Mouse (Mus musculus) stomach, postnatal 0 days (tissue): ENCODE measurements around the gene Elmo2.

Experiments
- CTCF ChIP-seq: IDR thresholded peaks from 2 replicates; pipeline ENCODE4 v1.5.1; 2016; ENCODE audit warnings: antibody characterized with exemption, low read depth, mild to moderate bottlenecking, moderate library complexity
- EP300 ChIP-seq: optimal IDR thresholded peaks from 2 replicates; pipeline ENCODE3; 2016; ENCODE audit warnings: antibody characterized with exemption

DNA sequence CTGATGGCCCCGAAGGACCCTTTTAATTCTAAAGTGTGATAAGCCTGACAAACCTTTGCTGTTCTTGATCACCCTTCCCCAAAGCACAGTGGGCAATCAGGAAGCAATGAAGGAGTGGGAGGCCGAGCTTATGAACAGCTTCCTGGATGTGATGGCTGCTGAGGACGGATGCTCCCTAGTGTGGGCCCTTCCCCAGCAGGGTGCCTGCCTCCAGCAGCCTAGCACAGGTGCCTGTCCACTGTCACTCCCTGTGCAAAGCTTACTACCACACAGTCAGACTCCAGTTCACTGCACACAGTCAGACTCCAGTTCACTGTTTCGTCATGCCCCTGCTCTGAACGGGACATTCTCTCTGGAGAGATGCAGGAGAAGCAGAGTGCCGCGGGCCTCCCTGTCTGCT is 13.9 kb downstream of the Elmo2 start:
- no peak for TF ChIP-seq CTCF
- TF ChIP-seq EP300 = no peak
